In genomic region chr1:73828996-73829395, GRCm38 (mm10) we compare ENCODE assay signal across 8 mouse cellular contexts.
DNase-seq lines count a peak whose midpoint lies in the region; ATAC-seq lines count a peak whose summit lies in the region.

No protein-coding gene starts in this region.

- no peak for ATAC-seq in liver, embryonic 11.5 days (replicated peaks; ENCODE audit: low FRiP score)
- no peak for ATAC-seq in frontal cortex, adult (ENCODE audit: low TSS enrichment)

- 47% methylated on average over 10 of the region's 10 CpGs for WGBS in liver, embryonic 11.5 days

- H3K4me1 ChIP-seq in liver, embryonic 11.5 days (replicated peaks; ENCODE audit: control insufficient read depth, insufficient read depth, low read length): no peaks in the 10 kb centered on the region

- H3K27ac ChIP-seq in liver, embryonic 11.5 days (ENCODE audit: low read depth, low read length): no peak overlapping the region

- no peaks in the 10 kb centered on the region for H3K9me3 ChIP-seq in liver, embryonic 11.5 days (ENCODE audit: control insufficient read depth, low read length)

- H3K36me3 ChIP-seq in liver, embryonic 11.5 days (ENCODE audit: control insufficient read depth, insufficient read depth, low read length): no peaks in the 10 kb centered on the region

- DNase-seq in adrenal gland, postnatal 14 days: peak; percentile 18
- no peak for DNase-seq in adrenal gland, postnatal 25 days
- peak; percentile 38 for DNase-seq in layer of hippocampus, adult 11-12 months (ENCODE audit: low spot score)
- DNase-seq in layer of hippocampus, adult 9-10 months (ENCODE audit: low spot score): no peak
- peak; percentile 88 to 89 for DNase-seq in cerebellum, adult 18-20 months
- DNase-seq in layer of hippocampus, postnatal 36 days: peak; percentile 27 to 44
- no peak for DNase-seq in liver, embryonic 11.5 days (ENCODE audit: low spot score)

- no peak overlapping the region for H3K4me3 ChIP-seq in liver, embryonic 11.5 days (ENCODE audit: low read depth, low read length)

- H3K4me2 ChIP-seq in liver, embryonic 11.5 days: no peak overlapping the region

- H3K27me3 ChIP-seq in liver, embryonic 11.5 days (replicated peaks; ENCODE audit: control insufficient read depth, insufficient read depth, low read length): 0 out of 2 replicates have a peak, but pooled peaks cover 3% of the 10 kb centered on the region

- H3K9ac ChIP-seq in liver, embryonic 11.5 days (ENCODE audit: low read depth, low read length): no peak overlapping the region

Comparison
In these comparisons a context has a peak if more than half of its experiments do, and no peak if none do; other contexts are left out.
1. DNase-seq: peak in adrenal gland, postnatal 14 days (single experiment), layer of hippocampus, adult 11-12 months (single experiment), cerebellum, adult 18-20 months (2 of 2) and layer of hippocampus, postnatal 36 days (2 of 2); none in adrenal gland, postnatal 25 days (single experiment), layer of hippocampus, adult 9-10 months (single experiment) and liver, embryonic 11.5 days (single experiment).